Mouse (Mus musculus): ENCODE results near the gene Hmgcr.

Gene Hmgcr

GRCm38 (mm10) chr13:96670406-96671077 lies at the start of gene Hmgcr:
TSS of gene Hmgcr (minus strand) at chr13:96670936.
- DNase-seq (ENCODE audit: low read depth, low spot score), result peak; percentile 98

GRCm38 (mm10) chr13:96720003-96720402 lies 49.3 kb upstream of the Hmgcr start:
- no peak for DNase-seq (ENCODE audit: low read depth, low spot score)

- no peak for DNase-seq (ENCODE audit: low read depth, low spot score)
Observed at GRCm38 (mm10) chr13:96717821-96718220, 47.1 kb upstream of the Hmgcr start.

GRCm38 (mm10) chr13:96716311-96716710 lies 45.6 kb upstream of the Hmgcr start:
- no peak for DNase-seq (ENCODE audit: low read depth, low spot score)

- no peak for DNase-seq (ENCODE audit: low read depth, low spot score)
Observed at GRCm38 (mm10) chr13:96709269-96710233, 38.8 kb upstream of the Hmgcr start.

- no peak for DNase-seq (ENCODE audit: low read depth, low spot score)
Observed at GRCm38 (mm10) chr13:96702567-96703278, 32.0 kb upstream of the Hmgcr start.

- DNase-seq (ENCODE audit: low read depth, low spot score), result no peak
Observed at GRCm38 (mm10) chr13:96697805-96698586, 27.3 kb upstream of the Hmgcr start.

GRCm38 (mm10) chr13:96695428-96695827 lies 24.7 kb upstream of the Hmgcr start:
- DNase-seq (ENCODE audit: low read depth, low spot score), result no peak

GRCm38 (mm10) chr13:96689901-96690300 lies 19.2 kb upstream of the Hmgcr start:
- DNase-seq (ENCODE audit: low read depth, low spot score), result no peak

GRCm38 (mm10) chr13:96687261-96687660 lies 16.5 kb upstream of the Hmgcr start:
- peak; percentile 83 for DNase-seq (ENCODE audit: low read depth, low spot score)

GRCm38 (mm10) chr13:96684779-96685178 lies 14.0 kb upstream of the Hmgcr start:
- peak; percentile 74 for DNase-seq (ENCODE audit: low read depth, low spot score)

GRCm38 (mm10) chr13:96681088-96681620 lies 10.4 kb upstream of the Hmgcr start:
- no peak for DNase-seq (ENCODE audit: low read depth, low spot score)

- DNase-seq (ENCODE audit: low read depth, low spot score), result peak; percentile 81
Observed at GRCm38 (mm10) chr13:96680163-96681087, 9.7 kb upstream of the Hmgcr start.

GRCm38 (mm10) chr13:96678616-96679015 lies 7.9 kb upstream of the Hmgcr start:
- DNase-seq (ENCODE audit: low read depth, low spot score), result no peak

GRCm38 (mm10) chr13:96677071-96677470 lies 6.3 kb upstream of the Hmgcr start:
- DNase-seq (ENCODE audit: low read depth, low spot score), result no peak

- no peak for DNase-seq (ENCODE audit: low read depth, low spot score)
Observed at GRCm38 (mm10) chr13:96675756-96676155, 5.0 kb upstream of the Hmgcr start.

- no peak for DNase-seq (ENCODE audit: low read depth, low spot score)
Observed at GRCm38 (mm10) chr13:96673817-96674216, 3.1 kb upstream of the Hmgcr start.

- no peak for DNase-seq (ENCODE audit: low read depth, low spot score)
Observed at GRCm38 (mm10) chr13:96672276-96672675, 1.5 kb upstream of the Hmgcr start.

- DNase-seq (ENCODE audit: low read depth, low spot score), result no peak
Observed at GRCm38 (mm10) chr13:96671906-96672234, 1.1 kb upstream of the Hmgcr start.
